Mouse (Mus musculus) liver, embryonic 14.5 days (tissue): ENCODE results near the gene Filip1l. TPM values are rescaled to one million over a fixed set of nuclear protein-coding genes. Genes with fewer than 3 reads are reported as not detected.

Experiments used
- ATAC-seq: fragments of 200-750 bp; cut with Nextera tagmentation; 2 replicates; pipeline ENCODE4 v1.8.0; 2017; ENCODE audit warnings: moderate number of reproducible peaks, mild to moderate bottlenecking, moderate library complexity; ENCODE audit not compliant: insufficient read depth
- DNase-seq, 3 experiments: peaks; one replicate each; pipeline ENCODE4 v3.0.0-alpha.2; 2012 to 2013; ENCODE audit warnings: low read depth in 3 of 3, low spot score in 3 of 3
- H3K27ac ChIP-seq: fragments of 300-500 bp; sonication (generic); 2 replicates; pipeline ENCODE4 v1.5.1; 2014; ENCODE audit warnings: moderate library complexity, mild to moderate bottlenecking, control low read depth, inconsistent platforms
- H3K27me3 ChIP-seq: fragments of 300-500 bp; sonication (generic); 2 replicates; pipeline ENCODE4 v1.6.1; 2014; ENCODE audit warnings: mild to moderate bottlenecking, low read length, moderate library complexity; ENCODE audit not compliant: control insufficient read depth, insufficient read depth
- H3K36me3 ChIP-seq: fragments of 300-500 bp; sonication (generic); replicated peaks from 2 replicates; pipeline ENCODE4 v1.6.1; 2014; ENCODE audit warnings: low read depth; ENCODE audit not compliant: control insufficient read depth, insufficient read depth
- H3K4me1 ChIP-seq, 2 experiments: fragments of 200-500 bp in 1 of 2; fragments of 300-500 bp in 1 of 2; sonication (generic) in 1 of 2; replicated peaks; 2 replicates each; pipeline ENCODE4 v1.6.1; 2012 to 2014; ENCODE audit warnings: antibody characterized with exemption in 1 of 2, inconsistent platforms in 1 of 2, low read length in 1 of 2; ENCODE audit not compliant: control insufficient read depth in 2 of 2, insufficient read depth in 2 of 2
- H3K4me2 ChIP-seq: fragments of 300-500 bp; sonication (generic); 2 replicates; pipeline ENCODE4 v1.6.1; 2014; ENCODE audit warnings: low read depth, mild to moderate bottlenecking, control low read depth, moderate library complexity
- H3K4me3 ChIP-seq, 2 experiments: fragments of 200-500 bp in 1 of 2; fragments of 300-500 bp in 1 of 2; sonication (generic) in 1 of 2; 2 replicates each; pipeline ENCODE4 v1.5.1; 2012 to 2014; ENCODE audit warnings: low read depth in 2 of 2, low read length in 2 of 2, mild to moderate bottlenecking in 2 of 2, control low read depth in 1 of 2, inconsistent platforms in 1 of 2, moderate library complexity in 1 of 2; ENCODE audit not compliant: insufficient read depth in 1 of 2
- H3K9ac ChIP-seq: fragments of 300-500 bp; sonication (generic); replicated peaks from 2 replicates; pipeline ENCODE4 v1.6.1; 2014; ENCODE audit warnings: mild to moderate bottlenecking, control low read depth, moderate library complexity
- H3K9me3 ChIP-seq: fragments of 300-500 bp; sonication (generic); 2 replicates; pipeline ENCODE4 v1.6.1; 2016; ENCODE audit warnings: low read length, mixed read lengths; ENCODE audit not compliant: control insufficient read depth
- CTCF ChIP-seq: IDR thresholded peaks from 2 replicates; pipeline ENCODE4 v1.5.1; 2016; ENCODE audit warnings: antibody characterized with exemption, low read depth, control low read depth
- EP300 ChIP-seq: IDR thresholded peaks from 2 replicates; pipeline ENCODE4 v1.6.1; 2016; ENCODE audit warnings: antibody characterized with exemption, low read depth
- WGBS: fragments of 180-500 bp; shearing (Covaris S2); extraction: QIAGEN DNeasy Blood & Tissue Kit; methylation state at CpG from one replicate; pipeline ENCODE4 v1.1.7; 2014; ENCODE audit not compliant: insufficient replicate concordance; 5-methylcytosine and 5-hydroxymethylcytosine counted together
- polyA plus RNA-seq, 2 experiments: library from polyadenylated mRNA; depleted of rRNA in 1 of 2; stranded (reverse) in 1 of 2; unstranded in 1 of 2; fragments of >200 nt; fragmentation: Nextera tagmentation in 1 of 2; extraction: Ambion mirVana in 1 of 2; gene quantifications; 2 replicates each; pipeline versions ENCODE4 v1.2.1 to v1.2.3; 2012 to 2014

Filip1l gene
- polyA plus RNA-seq, 2 experiments: 2.1 to 3.3 TPM

DNA sequence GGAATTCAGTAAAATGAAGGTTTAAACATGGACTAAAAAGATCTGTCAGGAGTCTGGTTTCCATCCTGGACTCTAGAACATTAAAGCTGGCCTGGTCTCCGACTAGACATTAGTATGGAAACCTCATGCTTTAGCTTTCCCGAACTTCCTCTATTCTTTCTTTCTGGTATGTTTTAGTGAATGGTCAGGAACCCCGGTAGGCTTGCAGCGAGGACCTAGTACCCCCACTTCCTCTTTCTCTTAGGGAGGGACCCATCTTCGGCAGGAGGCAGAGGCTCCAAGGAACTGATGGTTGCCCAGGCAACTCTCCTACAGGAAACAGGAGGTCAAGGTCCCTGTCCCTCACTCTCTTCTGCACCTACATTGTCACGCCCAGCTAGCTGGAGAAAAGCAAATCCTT is 43.4 kb downstream of the Filip1l start:
- no peak overlapping the region for H3K9ac ChIP-seq
- DNase-seq (no peak), ATAC-seq (no peak)
- TF ChIP-seq CTCF (no peak), EP300 (no peak)
- H3K36me3 ChIP-seq: no peaks in the 10 kb centered on the region
- H3K4me2 ChIP-seq: no peak overlapping the region
- H3K27me3 ChIP-seq: no peaks in the 10 kb centered on the region
- 32% methylated on average over 6 of the region's 6 CpGs for WGBS
- H3K9me3 ChIP-seq: no peaks in the 10 kb centered on the region
- no peak overlapping the region for H3K4me3 ChIP-seq
- H3K27ac ChIP-seq: no peak overlapping the region
- no peaks in the 10 kb centered on the region for H3K4me1 ChIP-seq

DNA sequence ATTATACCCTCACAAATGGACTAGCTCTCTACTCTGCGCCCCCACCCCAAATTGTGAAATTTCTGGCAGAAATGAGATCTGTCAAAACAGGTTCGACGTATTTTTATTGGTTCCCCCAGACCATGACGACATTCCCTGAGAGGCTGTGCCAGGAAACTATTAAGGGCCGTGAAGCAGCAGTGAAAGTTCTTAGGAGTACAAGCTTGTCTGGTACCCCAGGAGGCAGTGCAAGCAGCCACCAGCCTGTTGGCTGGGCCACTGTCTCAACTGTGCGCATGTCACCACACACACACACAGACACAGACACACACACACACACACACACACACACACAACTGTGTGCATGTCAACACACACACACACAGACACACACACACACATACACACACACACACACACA is 45.0 kb downstream of the Filip1l start:
- DNase-seq: no peak
- Histone ChIP-seq H3K27ac (no peak overlapping the region), H3K36me3 (no peaks in the 10 kb centered on the region), H3K4me3 (no peak overlapping the region), H3K27me3 (no peaks in the 10 kb centered on the region), H3K9ac (no peak overlapping the region), H3K9me3 (no peaks in the 10 kb centered on the region), H3K4me1 (no peaks in the 10 kb centered on the region), H3K4me2 (no peak overlapping the region)
- 86% methylated on average over 6 of the region's 6 CpGs for WGBS
- TF ChIP-seq EP300 (no peak), CTCF (no peak)
- no peak for ATAC-seq

DNA sequence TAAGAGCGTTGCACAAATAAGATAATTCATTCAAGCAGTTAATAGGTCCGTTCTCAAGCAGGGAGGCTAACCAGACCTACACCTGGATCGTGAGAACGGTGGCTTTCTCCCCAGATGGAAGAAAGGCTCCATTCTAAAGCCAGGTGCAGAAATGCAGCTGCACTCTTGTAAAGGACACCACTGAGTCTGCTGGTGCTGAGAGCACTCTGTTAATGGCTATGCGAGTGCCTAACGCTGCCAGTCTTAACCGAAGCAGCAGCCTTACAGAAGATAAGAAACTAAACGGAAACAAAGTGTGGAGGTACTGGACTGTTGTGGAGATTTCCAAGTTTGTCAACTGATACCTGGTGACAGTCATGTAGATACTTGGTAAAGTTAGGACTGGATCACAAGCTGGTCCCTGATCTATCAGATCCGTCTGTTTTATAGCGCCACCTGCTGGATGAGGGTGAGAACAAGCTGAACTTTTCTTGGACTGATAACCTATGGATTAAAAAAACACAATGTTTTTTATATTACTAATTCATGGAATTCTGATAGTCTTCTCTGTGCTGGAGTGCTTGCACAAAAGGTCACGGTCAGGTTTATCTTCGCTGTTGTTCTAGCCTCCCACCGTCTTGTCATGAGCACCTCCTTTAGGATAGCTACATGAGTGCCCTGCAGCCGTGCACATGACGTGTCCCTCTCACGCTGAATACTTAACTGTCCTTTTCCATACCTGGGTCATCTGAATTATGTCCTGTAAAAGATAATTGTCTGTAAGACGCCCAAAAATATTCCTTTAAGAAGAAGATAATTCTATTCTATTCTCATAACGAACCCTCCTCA is 45.7 kb downstream of the Filip1l start:
- no peak overlapping the region for H3K4me2 ChIP-seq
- H3K9ac ChIP-seq: no peak overlapping the region
- H3K36me3 ChIP-seq: no peaks in the 10 kb centered on the region
- no peak overlapping the region for H3K27ac ChIP-seq
- 60% methylated on average over 18 of the region's 18 CpGs for WGBS
- TF ChIP-seq CTCF (peak; percentile 69), EP300 (no peak)
- H3K27me3 ChIP-seq: no peaks in the 10 kb centered on the region
- no peaks in the 10 kb centered on the region for H3K9me3 ChIP-seq
- peak; percentile 20 to 31 (median 22) for DNase-seq
- no peak overlapping the region for H3K4me3 ChIP-seq
- no peak for ATAC-seq
- H3K4me1 ChIP-seq: no peaks in the 10 kb centered on the region

DNA sequence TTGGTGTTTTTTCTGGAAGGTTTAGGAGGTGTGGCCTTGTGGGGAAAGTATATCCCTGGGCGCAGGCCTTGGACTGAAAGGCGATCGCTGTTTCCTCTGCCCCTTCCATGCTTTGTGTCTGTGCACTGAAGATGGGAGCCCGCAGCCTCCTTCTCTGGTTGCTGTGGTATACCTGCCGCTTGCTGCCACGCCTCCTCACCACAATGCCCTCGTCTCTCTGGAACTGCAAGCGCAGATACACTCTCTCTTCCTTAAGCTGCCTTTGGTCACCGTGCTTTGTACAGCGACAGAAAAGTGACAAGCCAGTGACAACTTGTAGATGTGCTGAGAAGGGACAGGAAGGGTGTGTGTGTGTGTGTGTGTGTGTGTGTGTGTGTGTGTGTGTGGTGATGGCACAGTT is 46.7 kb downstream of the Filip1l start:
- TF ChIP-seq CTCF (no peak), EP300 (no peak)
- no peaks in the 10 kb centered on the region for H3K27me3 ChIP-seq
- H3K4me1 ChIP-seq: no peaks in the 10 kb centered on the region
- H3K4me2 ChIP-seq: no peak overlapping the region
- ATAC-seq (no peak), DNase-seq (no peak)
- 52% methylated on average over 10 of the region's 10 CpGs for WGBS
- no peak overlapping the region for H3K9ac ChIP-seq
- H3K27ac ChIP-seq: no peak overlapping the region
- H3K36me3 ChIP-seq: no peaks in the 10 kb centered on the region
- no peaks in the 10 kb centered on the region for H3K9me3 ChIP-seq
- H3K4me3 ChIP-seq: no peak overlapping the region

DNA sequence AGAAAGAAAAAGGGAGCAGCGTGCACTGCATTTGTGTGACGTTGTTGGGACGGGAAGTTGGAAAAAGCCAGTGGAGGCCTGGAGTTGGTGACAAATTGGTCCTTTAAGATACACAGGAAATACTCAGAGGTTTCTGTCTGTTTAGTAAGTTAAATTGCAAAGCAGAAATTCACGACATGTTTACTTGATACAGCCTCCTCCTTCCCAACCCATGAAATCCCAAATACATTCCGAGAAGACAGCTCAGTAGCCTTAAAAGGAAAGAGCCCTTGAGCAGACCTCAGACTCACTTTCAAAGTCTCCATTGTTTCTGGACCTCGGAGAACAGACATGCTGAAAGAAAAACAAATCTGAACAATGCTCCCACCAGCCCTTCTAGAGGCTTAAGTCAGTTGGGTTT is 48.8 kb downstream of the Filip1l start:
- no peak for ATAC-seq
- Histone ChIP-seq H3K27me3 (no peaks in the 10 kb centered on the region), H3K36me3 (no peaks in the 10 kb centered on the region), H3K9me3 (no peaks in the 10 kb centered on the region), H3K4me3 (no peak overlapping the region), H3K4me1 (no peaks in the 10 kb centered on the region), H3K4me2 (no peak overlapping the region), H3K9ac (no peak overlapping the region), H3K27ac (no peak overlapping the region)
- TF ChIP-seq CTCF (no peak), EP300 (no peak)
- DNase-seq: no peak
- 54% methylated on average over 6 of the region's 6 CpGs for WGBS
